Mouse (Mus musculus) cortical plate, adult 2 months (tissue): Measurements from ENCODE around the gene Tcam1. TPM values are rescaled to one million over a fixed set of nuclear protein-coding genes. Genes with fewer than 3 reads are reported as not detected.

Experiments
- H3K27ac ChIP-seq: fragments of 200-500 bp; 2 replicates; pipeline ENCODE4 v1.5.1; 2012; ENCODE audit warnings: low read length, control low read depth, inconsistent platforms; ENCODE audit not compliant: insufficient read depth
- H3K4me1 ChIP-seq: fragments of 200-500 bp; 2 replicates; pipeline ENCODE4 v1.6.1; 2011; ENCODE audit warnings: low read length; ENCODE audit not compliant: control insufficient read depth, insufficient read depth
- H3K4me3 ChIP-seq: fragments of 200-500 bp; 2 replicates; pipeline ENCODE4 v1.5.1; 2011; ENCODE audit warnings: mild to moderate bottlenecking, low read length, control low read depth; ENCODE audit not compliant: insufficient read depth
- CTCF ChIP-seq: fragments of 200-500 bp; IDR thresholded peaks from 2 replicates; pipeline ENCODE4 v1.5.1; 2011; ENCODE audit warnings: mild to moderate bottlenecking, control low read depth, low read length; ENCODE audit not compliant: insufficient read depth; ENCODE audit errors: extremely low read depth
- POLR2A ChIP-seq: fragments of 200-500 bp; IDR thresholded peaks from 2 replicates; pipeline ENCODE4 v1.6.1; 2011; ENCODE audit warnings: mild to moderate bottlenecking, low read length, control low read depth; ENCODE audit not compliant: insufficient read depth; ENCODE audit errors: extremely low read depth
- polyA plus RNA-seq: library from polyadenylated mRNA; depleted of rRNA; stranded (reverse); fragments of >200 nt; gene quantifications from 2 replicates; pipeline ENCODE4 v1.2.3, GENCODE M21; 2012

Gene Tcam1
- polyA plus RNA-seq, 1 experiment = 0.13 TPM

- Histone ChIP-seq H3K27ac (no peak overlapping the region), H3K4me3 (no peak overlapping the region), H3K4me1 (peaks cover 1% of the 10 kb centered on the region; the same call in 1 of the 2 replicates)
- TF ChIP-seq CTCF (no peak), POLR2A (no peak)
Observed at GRCm38 (mm10) chr11:106290376-106290775, 13.9 kb downstream of the Tcam1 start.

GRCm38 (mm10) chr11:106291861-106292260 lies 15.4 kb downstream of the Tcam1 start:
- Histone ChIP-seq H3K27ac (no peak overlapping the region), H3K4me3 (no peak overlapping the region), H3K4me1 (peaks cover under 1% of the 10 kb centered on the region; the same call in 1 of the 2 replicates)
- TF ChIP-seq POLR2A (no peak), CTCF (no peak)

GRCm38 (mm10) chr11:106301765-106302164 lies 25.3 kb downstream of the Tcam1 start, which contains the start of gene Gh:
Gene Gh, minus strand, starts transcription at chr11:106301865.
- TF ChIP-seq POLR2A = no peak
- no peak for TF ChIP-seq CTCF
- H3K4me3 ChIP-seq = no peak within 1 kb of the TSS
- H3K4me1 ChIP-seq = no peaks in the 10 kb centered on the region
- no peak within 1 kb of the TSS for H3K27ac ChIP-seq

- no peak overlapping the region for H3K27ac ChIP-seq
- H3K4me3 ChIP-seq = no peak overlapping the region
- no peaks in the 10 kb centered on the region for H3K4me1 ChIP-seq
- TF ChIP-seq CTCF = peak; percentile 97
- TF ChIP-seq POLR2A = no peak
Observed at GRCm38 (mm10) chr11:106302634-106303033, 26.2 kb downstream of the Tcam1 start.

GRCm38 (mm10) chr11:106305348-106306064 lies 29.0 kb downstream of the Tcam1 start:
- no peak overlapping the region for H3K27ac ChIP-seq
- TF ChIP-seq POLR2A (no peak), CTCF (no peak)
- no peaks in the 10 kb centered on the region for H3K4me1 ChIP-seq
- H3K4me3 ChIP-seq = no peak overlapping the region

GRCm38 (mm10) chr11:106306065-106306385 lies 29.6 kb downstream of the Tcam1 start:
- Histone ChIP-seq H3K4me1 (no peaks in the 10 kb centered on the region), H3K4me3 (no peak overlapping the region), H3K27ac (no peak overlapping the region)
- no peak for TF ChIP-seq CTCF
- no peak for TF ChIP-seq POLR2A

- H3K27ac ChIP-seq = no peak overlapping the region
- TF ChIP-seq CTCF (no peak), POLR2A (no peak)
- H3K4me1 ChIP-seq = no peaks in the 10 kb centered on the region
- H3K4me3 ChIP-seq = no peak overlapping the region
Observed at GRCm38 (mm10) chr11:106306758-106307157, 30.3 kb downstream of the Tcam1 start.

- Histone ChIP-seq H3K4me1 (no peaks in the 10 kb centered on the region), H3K27ac (no peak overlapping the region), H3K4me3 (no peak overlapping the region)
- TF ChIP-seq POLR2A (no peak), CTCF (no peak)
Observed at GRCm38 (mm10) chr11:106307432-106307831, 31.0 kb downstream of the Tcam1 start.

GRCm38 (mm10) chr11:106308162-106308561 lies 31.7 kb downstream of the Tcam1 start:
- TF ChIP-seq POLR2A (no peak), CTCF (no peak)
- Histone ChIP-seq H3K4me3 (no peak overlapping the region), H3K27ac (no peak overlapping the region), H3K4me1 (no peaks in the 10 kb centered on the region)

- no peak overlapping the region for H3K27ac ChIP-seq
- no peak overlapping the region for H3K4me3 ChIP-seq
- H3K4me1 ChIP-seq = no peaks in the 10 kb centered on the region
- TF ChIP-seq POLR2A (no peak), CTCF (no peak)
Observed at GRCm38 (mm10) chr11:106310123-106310522, 33.7 kb downstream of the Tcam1 start.

- H3K4me1 ChIP-seq = no peaks in the 10 kb centered on the region
- no peak overlapping the region for H3K4me3 ChIP-seq
- TF ChIP-seq POLR2A = no peak
- TF ChIP-seq CTCF = no peak
- no peak overlapping the region for H3K27ac ChIP-seq
Observed at GRCm38 (mm10) chr11:106313533-106313932, 37.1 kb downstream of the Tcam1 start.
